Mouse (Mus musculus): ENCODE results near the gene Ccdc50. TPM values are rescaled to one million over a fixed set of nuclear protein-coding genes. Genes with fewer than 3 reads are reported as not detected.

Ccdc50 gene
- polyA plus RNA-seq, 1 experiment = 72.6 TPM

- H3K4me3 ChIP-seq (ENCODE audit: insufficient read depth, low read length) = no peak overlapping the region
- TF ChIP-seq POLR2A (IDR thresholded peaks at IDR 0.05; ENCODE audit: low read depth, low read length) (no peak), CTCF (IDR thresholded peaks at IDR 0.05; ENCODE audit: borderline replicate concordance, insufficient read depth, low read length) (no peak)
- H3K4me1 ChIP-seq (ENCODE audit: control insufficient read depth, insufficient read depth, low read length) = no peaks in the 10 kb centered on the region
- H3K27ac ChIP-seq (ENCODE audit: insufficient read depth, low read length) = no peak overlapping the region
These were observed 32.3 kb downstream of the Ccdc50 start for GRCm38 (mm10) chr16:27420982-27421381.

GRCm38 (mm10) chr16:27435034-27435433 lies 46.4 kb downstream of the Ccdc50 start:
- TF ChIP-seq POLR2A (IDR thresholded peaks at IDR 0.05; ENCODE audit: low read depth, low read length) = no peak
- no peak for TF ChIP-seq CTCF (IDR thresholded peaks at IDR 0.05; ENCODE audit: borderline replicate concordance, insufficient read depth, low read length)
- H3K4me1 ChIP-seq (ENCODE audit: control insufficient read depth, insufficient read depth, low read length) = no peaks in the 10 kb centered on the region
- no peak overlapping the region for H3K4me3 ChIP-seq (ENCODE audit: insufficient read depth, low read length)
- H3K27ac ChIP-seq (ENCODE audit: insufficient read depth, low read length) = no peak overlapping the region

GRCm38 (mm10) chr16:27443941-27444340 lies 55.3 kb downstream of the Ccdc50 start:
- no peak for TF ChIP-seq POLR2A (IDR thresholded peaks at IDR 0.05; ENCODE audit: low read depth, low read length)
- no peak for TF ChIP-seq CTCF (IDR thresholded peaks at IDR 0.05; ENCODE audit: borderline replicate concordance, insufficient read depth, low read length)
- Histone ChIP-seq H3K4me1 (ENCODE audit: control insufficient read depth, insufficient read depth, low read length) (no peaks in the 10 kb centered on the region), H3K27ac (ENCODE audit: insufficient read depth, low read length) (no peak overlapping the region), H3K4me3 (ENCODE audit: insufficient read depth, low read length) (no peak overlapping the region)

DNA sequence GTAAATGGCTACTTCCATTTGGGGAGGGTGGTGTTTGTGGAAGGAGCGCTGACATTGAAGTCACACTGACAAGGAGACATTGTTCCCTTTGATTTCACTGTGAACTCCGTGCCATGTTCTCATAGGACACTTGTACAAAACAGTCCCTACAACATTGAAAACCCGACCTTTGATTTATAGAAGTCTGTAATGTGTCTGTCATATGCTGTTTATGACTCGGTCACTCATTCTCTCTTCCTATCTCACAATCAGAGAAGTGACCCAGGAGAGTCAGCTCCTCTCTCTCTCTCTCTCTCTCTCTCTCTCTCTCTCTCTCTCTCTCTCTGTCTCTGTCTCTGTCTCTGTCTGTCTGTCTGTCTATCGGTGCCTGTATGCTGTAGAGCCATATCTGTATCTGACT lies 60.7 kb downstream of the Ccdc50 start:
- Histone ChIP-seq H3K4me1 (ENCODE audit: control insufficient read depth, insufficient read depth, low read length) (no peaks in the 10 kb centered on the region), H3K27ac (ENCODE audit: insufficient read depth, low read length) (no peak overlapping the region), H3K4me3 (ENCODE audit: insufficient read depth, low read length) (no peak overlapping the region)
- TF ChIP-seq POLR2A (IDR thresholded peaks at IDR 0.05; ENCODE audit: low read depth, low read length) = no peak
- no peak for TF ChIP-seq CTCF (IDR thresholded peaks at IDR 0.05; ENCODE audit: borderline replicate concordance, insufficient read depth, low read length)

DNA sequence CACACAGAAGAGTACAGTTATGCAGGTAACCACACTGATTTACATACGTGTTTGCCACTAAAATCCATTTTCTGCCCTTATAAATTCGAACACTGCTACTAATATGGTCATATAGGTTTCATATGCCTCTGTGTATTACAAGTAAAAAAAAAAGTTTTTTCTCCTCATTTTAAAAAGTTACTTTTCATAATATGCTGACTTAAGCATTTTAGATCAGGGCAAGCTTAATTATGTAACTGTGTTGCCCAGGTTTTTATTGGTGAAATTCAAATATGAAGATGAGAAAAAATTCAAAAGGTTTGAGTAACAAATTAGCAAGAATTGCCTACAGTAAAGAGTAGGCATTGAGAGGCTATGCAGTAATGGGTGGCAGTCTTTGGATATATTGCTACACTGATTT lies 62.0 kb downstream of the Ccdc50 start:
- TF ChIP-seq POLR2A (IDR thresholded peaks at IDR 0.05; ENCODE audit: low read depth, low read length) = no peak
- no peak for TF ChIP-seq CTCF (IDR thresholded peaks at IDR 0.05; ENCODE audit: borderline replicate concordance, insufficient read depth, low read length)
- H3K27ac ChIP-seq (ENCODE audit: insufficient read depth, low read length) = no peak overlapping the region
- no peaks in the 10 kb centered on the region for H3K4me1 ChIP-seq (ENCODE audit: control insufficient read depth, insufficient read depth, low read length)
- no peak overlapping the region for H3K4me3 ChIP-seq (ENCODE audit: insufficient read depth, low read length)

- Histone ChIP-seq H3K4me1 (ENCODE audit: control insufficient read depth, insufficient read depth, low read length) (no peaks in the 10 kb centered on the region), H3K27ac (ENCODE audit: insufficient read depth, low read length) (no peak overlapping the region), H3K4me3 (ENCODE audit: insufficient read depth, low read length) (no peak overlapping the region)
- TF ChIP-seq CTCF (IDR thresholded peaks at IDR 0.05; ENCODE audit: borderline replicate concordance, insufficient read depth, low read length) = no peak
- no peak for TF ChIP-seq POLR2A (IDR thresholded peaks at IDR 0.05; ENCODE audit: low read depth, low read length)
These were observed 64.7 kb downstream of the Ccdc50 start for GRCm38 (mm10) chr16:27453396-27453795.

- H3K4me1 ChIP-seq (ENCODE audit: control insufficient read depth, insufficient read depth, low read length) = no peaks in the 10 kb centered on the region
- H3K4me3 ChIP-seq (ENCODE audit: insufficient read depth, low read length) = no peak overlapping the region
- no peak overlapping the region for H3K27ac ChIP-seq (ENCODE audit: insufficient read depth, low read length)
- no peak for TF ChIP-seq CTCF (IDR thresholded peaks at IDR 0.05; ENCODE audit: borderline replicate concordance, insufficient read depth, low read length)
- TF ChIP-seq POLR2A (IDR thresholded peaks at IDR 0.05; ENCODE audit: low read depth, low read length) = no peak
These were observed 65.2 kb downstream of the Ccdc50 start for GRCm38 (mm10) chr16:27453823-27454222.

- Histone ChIP-seq H3K4me1 (ENCODE audit: control insufficient read depth, insufficient read depth, low read length) (no peaks in the 10 kb centered on the region), H3K27ac (ENCODE audit: insufficient read depth, low read length) (no peak overlapping the region), H3K4me3 (ENCODE audit: insufficient read depth, low read length) (no peak overlapping the region)
- TF ChIP-seq POLR2A (IDR thresholded peaks at IDR 0.05; ENCODE audit: low read depth, low read length) (no peak), CTCF (IDR thresholded peaks at IDR 0.05; ENCODE audit: borderline replicate concordance, insufficient read depth, low read length) (peak; percentile 95)
These were observed 68.6 kb downstream of the Ccdc50 start for GRCm38 (mm10) chr16:27457273-27457672.

DNA sequence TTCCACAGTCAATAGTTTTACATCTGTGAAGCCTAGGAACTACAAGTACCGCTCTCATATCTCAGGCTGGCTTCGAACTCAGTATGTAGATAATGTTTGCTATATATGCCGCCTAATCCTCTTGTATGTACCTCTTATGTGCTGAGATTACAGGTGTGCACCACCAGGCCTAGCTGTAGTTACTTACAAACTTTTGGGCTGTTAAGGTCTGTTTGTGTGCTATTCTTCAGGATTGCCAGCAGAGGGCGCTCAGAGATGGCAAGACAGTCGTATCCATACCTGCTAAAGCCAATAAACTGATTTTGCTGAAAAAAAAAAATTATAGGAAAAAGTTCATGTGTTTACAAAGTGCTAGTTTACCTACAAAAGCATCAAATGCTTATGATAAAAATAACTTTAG lies 80.1 kb downstream of the Ccdc50 start:
- Histone ChIP-seq H3K27ac (ENCODE audit: insufficient read depth, low read length) (no peak overlapping the region), H3K4me1 (ENCODE audit: control insufficient read depth, insufficient read depth, low read length) (no peaks in the 10 kb centered on the region), H3K4me3 (ENCODE audit: insufficient read depth, low read length) (no peak overlapping the region)
- TF ChIP-seq POLR2A (IDR thresholded peaks at IDR 0.05; ENCODE audit: low read depth, low read length) = no peak
- peak; percentile 28; the same call in 1 of the 2 replicates for TF ChIP-seq CTCF (IDR thresholded peaks at IDR 0.05; ENCODE audit: borderline replicate concordance, insufficient read depth, low read length)

GRCm38 (mm10) chr16:27471389-27471788 lies 82.7 kb downstream of the Ccdc50 start:
- H3K27ac ChIP-seq (ENCODE audit: insufficient read depth, low read length) = no peak overlapping the region
- TF ChIP-seq CTCF (IDR thresholded peaks at IDR 0.05; ENCODE audit: borderline replicate concordance, insufficient read depth, low read length) (no peak), POLR2A (IDR thresholded peaks at IDR 0.05; ENCODE audit: low read depth, low read length) (no peak)
- H3K4me3 ChIP-seq (ENCODE audit: insufficient read depth, low read length) = no peak overlapping the region
- no peaks in the 10 kb centered on the region for H3K4me1 ChIP-seq (ENCODE audit: control insufficient read depth, insufficient read depth, low read length)

GRCm38 (mm10) chr16:27483834-27484233 lies 95.2 kb downstream of the Ccdc50 start:
- Histone ChIP-seq H3K27ac (ENCODE audit: insufficient read depth, low read length) (no peak overlapping the region), H3K4me3 (ENCODE audit: insufficient read depth, low read length) (no peak overlapping the region), H3K4me1 (ENCODE audit: control insufficient read depth, insufficient read depth, low read length) (no peaks in the 10 kb centered on the region)
- no peak for TF ChIP-seq CTCF (IDR thresholded peaks at IDR 0.05; ENCODE audit: borderline replicate concordance, insufficient read depth, low read length)
- no peak for TF ChIP-seq POLR2A (IDR thresholded peaks at IDR 0.05; ENCODE audit: low read depth, low read length)

Other genes starting within 250 kb of the Ccdc50 start
- 2.3 TPM in 1 of 2 replicates, not detected in the other for gene Ostn, start 81.4 kb upstream of the Ccdc50 start, polyA plus RNA-seq (2011; ENCODE audit: insufficient read length, low read depth, missing spikeins)
- 0.60 TPM in 1 of 2 replicates, not detected in the other for gene Uts2b, start 18.6 kb upstream of the Ccdc50 start, polyA plus RNA-seq (2011; ENCODE audit: insufficient read length, low read depth, missing spikeins)